Mouse (Mus musculus) inflammation-experienced regulatory T-cells, adult 6 months (primary cell): ENCODE results near the gene Gm3402. TPM values are rescaled to one million over a fixed set of nuclear protein-coding genes. Genes with fewer than 3 reads are reported as not detected.
"Not testable (repeated sequence)": the region's sequence is repeated elsewhere in the genome, so short reads cannot be mapped to it uniquely, and the experiment has no call there.

Experiments
- ATAC-seq: one replicate; pipeline ENCODE4 v1.8.0; 2017
- polyA plus RNA-seq, 3 experiments: library from polyadenylated mRNA; unstranded; fragments of 100-300 nt; shearing (Covaris generic); gene quantifications; one replicate each; pipeline ENCODE4 v1.2.1; 2017

The Gm3402 gene
- polyA plus RNA-seq = not detected

GRCm38 (mm10) chr5:146513823-146514222 is at the start of gene Gm3402:
Gene Gm3402 (plus strand): TSS chr5:146514123.
- ATAC-seq = not testable (repeated sequence)

- no peak for ATAC-seq
These were observed 47.3 kb upstream of the Gm3402 start for GRCm38 (mm10) chr5:146466663-146467062.

GRCm38 (mm10) chr5:146468311-146468710 is 45.6 kb upstream of the Gm3402 start:
- no peak for ATAC-seq

GRCm38 (mm10) chr5:146470821-146471220 is 43.1 kb upstream of the Gm3402 start:
- no peak for ATAC-seq

GRCm38 (mm10) chr5:146471311-146471710 is 42.6 kb upstream of the Gm3402 start:
- ATAC-seq = no peak

GRCm38 (mm10) chr5:146471821-146472220 is 42.1 kb upstream of the Gm3402 start:
- no peak for ATAC-seq

GRCm38 (mm10) chr5:146479564-146479963 is 34.4 kb upstream of the Gm3402 start:
- not testable (repeated sequence) for ATAC-seq

GRCm38 (mm10) chr5:146481665-146482064 is 32.3 kb upstream of the Gm3402 start, which contains the start of gene Gm6408:
Gene Gm6408 (plus strand): TSS chr5:146481965.
- not testable (repeated sequence) for ATAC-seq

- ATAC-seq = not testable (repeated sequence)
These were observed 25.0 kb upstream of the Gm3402 start for GRCm38 (mm10) chr5:146488959-146489358.

GRCm38 (mm10) chr5:146491063-146491462 is 22.9 kb upstream of the Gm3402 start, which contains the start of gene Gm6370:
Gene Gm6370 (plus strand): TSS chr5:146491363.
- ATAC-seq = not testable (repeated sequence)

GRCm38 (mm10) chr5:146502099-146502498 is 11.8 kb upstream of the Gm3402 start, which contains the start of gene 4930449I24Rik:
Gene 4930449I24Rik (plus strand): TSS chr5:146502399.
- not testable (repeated sequence) for ATAC-seq

- not testable (repeated sequence) for ATAC-seq
These were observed 11.6 kb downstream of the Gm3402 start, which contains the start of gene Gm3404 for GRCm38 (mm10) chr5:146525501-146525900. Gene Gm3404 (plus strand): TSS chr5:146525801.

GRCm38 (mm10) chr5:146537347-146537746 is 23.4 kb downstream of the Gm3402 start, which contains the start of gene Gm3409:
Gene Gm3409 (plus strand): TSS chr5:146537647.
- not testable (repeated sequence) for ATAC-seq

GRCm38 (mm10) chr5:146555836-146556235 is 41.9 kb downstream of the Gm3402 start, which contains the start of gene Gm3415:
Gene Gm3415 (plus strand): TSS chr5:146556136.
- ATAC-seq = not testable (repeated sequence)

- no peak for ATAC-seq
These were observed 50.3 kb downstream of the Gm3402 start for GRCm38 (mm10) chr5:146564259-146564658.

Other genes starting within 250 kb of the Gm3402 start
- not detected for gene Wasf3, start 129.1 kb upstream of the Gm3402 start, polyA plus RNA-seq
- not detected for gene Gm6408, start 32.2 kb upstream of the Gm3402 start, polyA plus RNA-seq
- not detected for gene Gm6370, start 22.8 kb upstream of the Gm3402 start, polyA plus RNA-seq
- not detected for gene 4930449I24Rik, start 11.7 kb upstream of the Gm3402 start, polyA plus RNA-seq
- not detected for gene Gm3404, start 11.7 kb downstream of the Gm3402 start, polyA plus RNA-seq
- gene Gm3409, start 23.5 kb downstream of the Gm3402 start, polyA plus RNA-seq = not detected
- not detected for gene Gm3415, start 42.0 kb downstream of the Gm3402 start, polyA plus RNA-seq
- not detected for gene Gpr12, start 71.1 kb downstream of the Gm3402 start, polyA plus RNA-seq